Mouse (Mus musculus) adrenal gland, adult 18-20 months (tissue): ENCODE results near the gene Lin9. TPM values are rescaled to one million over a fixed set of nuclear protein-coding genes. Genes with fewer than 3 reads are reported as not detected.
A peak's percentile ranks its signal among the peaks of the same experiment; 100 is the strongest.

ENCODE experiments used
- DNase-seq, 2 experiments: peaks; one replicate each; pipeline ENCODE4 v3.0.0; 2021 to 2022; ENCODE audit warnings: low spot score in 2 of 2
- total RNA-seq, 2 experiments: library from RNA; stranded (reverse); gene quantifications; 1 replicate in 1 of 2; 2 replicates in 1 of 2; pipeline ENCODE4 v1.2.3; 2021

The Lin9 gene
- total RNA-seq, 2 experiments from 2014 or later: 3.9 to 4.2 TPM

DNA sequence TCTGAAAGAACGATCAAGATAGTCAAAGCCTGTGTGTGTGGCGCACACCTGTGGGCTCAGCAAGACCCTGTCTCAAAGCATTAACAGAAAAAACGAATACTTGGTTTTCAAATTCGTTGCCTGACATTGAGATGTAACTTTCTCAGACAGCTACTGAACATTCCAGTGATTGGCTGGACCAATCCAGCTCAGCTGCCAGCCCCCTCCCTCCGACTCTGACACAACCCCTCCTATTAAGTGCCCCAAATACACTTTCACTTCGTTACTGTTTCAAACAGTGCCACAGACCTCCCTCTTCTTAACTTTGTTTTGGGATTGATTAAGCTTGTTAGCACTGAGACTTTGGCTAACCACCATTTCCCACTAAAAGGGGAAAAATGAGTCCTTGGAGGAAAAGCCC is 62.5 kb downstream of the Lin9 start:
- no peak for DNase-seq

DNA sequence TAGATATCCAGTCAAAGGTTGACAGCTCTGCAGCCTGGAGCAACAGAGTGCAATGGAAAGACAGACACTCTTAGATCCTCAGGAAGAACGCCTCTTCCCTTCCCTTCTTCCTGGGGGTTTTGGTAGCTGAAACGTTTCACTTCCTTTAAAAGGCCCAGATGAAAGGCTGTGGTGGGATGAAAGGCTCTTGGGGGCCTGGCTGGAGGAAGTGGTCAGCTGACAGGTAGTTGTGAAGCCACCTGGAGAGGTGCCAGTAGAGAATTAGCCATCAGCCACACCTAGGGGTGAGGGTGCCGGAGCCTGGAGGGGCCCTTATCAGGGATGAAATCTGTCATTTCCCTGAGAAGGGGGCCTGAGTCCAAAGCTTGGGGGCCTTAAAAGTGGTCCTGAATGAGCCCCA is 66.4 kb downstream of the Lin9 start:
- DNase-seq: no peak

DNA sequence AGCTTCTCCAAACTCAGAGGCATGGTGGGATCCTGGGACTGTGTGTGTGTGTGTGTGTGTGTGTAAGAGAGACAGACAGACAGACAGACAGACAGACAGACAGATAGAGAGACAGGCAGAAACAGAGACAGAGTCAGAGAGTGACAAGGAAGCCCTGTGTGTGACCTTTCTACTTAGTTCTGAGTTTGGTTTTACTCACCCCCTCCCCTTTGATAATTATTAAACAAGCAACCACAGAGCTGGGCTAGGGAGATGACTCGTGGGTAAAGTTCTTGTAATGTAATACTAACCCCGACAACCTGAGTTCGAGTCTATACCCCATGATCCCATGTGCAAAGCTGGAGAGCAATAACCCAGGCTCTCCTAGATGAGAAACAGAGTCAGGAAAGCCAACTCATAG is 66.9 kb downstream of the Lin9 start:
- DNase-seq: no peak

DNA sequence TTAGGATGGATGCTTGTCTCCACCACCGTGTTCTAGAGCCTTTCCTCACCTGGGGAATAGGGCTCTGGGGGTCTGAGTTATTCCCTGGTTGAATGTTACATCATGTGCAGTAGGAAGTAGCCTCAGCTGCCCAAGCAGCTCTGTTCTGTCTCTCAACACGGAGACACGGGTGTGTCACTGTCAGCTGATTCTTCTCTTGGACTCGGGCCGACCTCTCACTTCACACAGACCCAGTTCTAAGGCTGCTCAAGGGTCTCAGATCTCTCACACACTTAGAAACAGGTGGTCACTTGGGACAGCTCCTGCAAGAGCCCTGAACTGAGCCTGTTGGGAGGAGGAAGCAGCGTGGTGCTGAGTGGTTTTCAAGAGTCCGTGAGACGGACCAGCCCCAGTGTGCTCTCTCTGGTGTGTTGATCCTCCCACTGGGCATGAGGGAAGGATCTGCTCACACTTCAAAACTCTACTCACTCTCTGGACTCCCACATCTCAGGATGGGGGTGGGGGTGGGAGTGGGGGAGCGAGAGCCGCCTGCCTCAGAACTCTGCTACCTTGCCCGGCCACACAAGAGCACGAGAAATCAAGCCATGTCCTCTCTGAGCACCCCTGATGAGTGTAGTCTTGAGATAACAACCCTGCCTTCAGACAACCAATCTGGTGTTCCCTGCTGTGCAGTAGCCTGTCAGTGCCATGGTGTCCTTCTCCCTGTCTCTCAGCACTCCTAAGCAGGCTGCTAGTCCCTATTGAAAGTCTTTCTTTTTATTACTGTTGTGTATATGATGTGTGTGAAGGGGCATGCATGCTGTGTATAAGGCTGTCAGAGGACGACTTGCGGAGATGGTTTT is 68.2 kb downstream of the Lin9 start:
- DNase-seq: no peak

DNA sequence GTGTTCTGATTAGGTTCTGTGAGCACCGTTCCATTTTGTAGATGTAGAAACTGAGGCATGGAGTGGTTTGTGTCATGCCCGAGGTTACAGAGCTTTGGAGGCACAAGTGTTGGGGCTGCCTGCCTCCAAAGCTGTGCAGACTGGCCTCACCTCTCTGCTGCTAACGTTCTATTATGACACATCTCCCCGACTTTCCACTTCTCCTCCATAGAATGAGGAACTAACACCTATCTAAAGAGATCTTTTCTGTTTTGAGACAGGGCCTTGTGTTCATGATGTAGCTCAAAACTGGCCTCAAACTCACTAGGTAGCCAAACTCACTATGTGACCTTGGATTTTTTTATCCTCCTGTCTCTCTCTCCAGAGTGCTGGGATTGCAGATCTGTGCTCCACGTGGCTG is 77.8 kb downstream of the Lin9 start:
- no peak for DNase-seq

DNA sequence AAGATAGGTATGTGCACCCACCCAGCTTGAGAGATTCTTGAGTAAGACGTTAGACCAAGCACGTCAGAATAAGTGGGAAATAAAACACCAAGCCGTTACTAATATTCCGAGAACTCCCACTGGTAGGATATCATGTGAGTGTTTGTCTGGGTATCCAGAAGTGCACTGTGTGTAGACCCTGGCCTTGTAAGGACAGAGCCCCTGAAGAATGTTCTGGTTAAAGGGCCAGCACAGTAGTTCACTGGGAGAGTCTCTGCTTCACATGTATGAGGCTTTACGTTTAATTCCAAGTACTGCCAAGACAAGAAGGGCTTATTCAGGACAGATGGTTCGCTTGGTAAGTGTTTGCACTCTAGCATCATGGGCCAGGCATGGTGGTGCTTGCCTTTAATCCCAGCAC is 78.5 kb downstream of the Lin9 start:
- no peak for DNase-seq

DNA sequence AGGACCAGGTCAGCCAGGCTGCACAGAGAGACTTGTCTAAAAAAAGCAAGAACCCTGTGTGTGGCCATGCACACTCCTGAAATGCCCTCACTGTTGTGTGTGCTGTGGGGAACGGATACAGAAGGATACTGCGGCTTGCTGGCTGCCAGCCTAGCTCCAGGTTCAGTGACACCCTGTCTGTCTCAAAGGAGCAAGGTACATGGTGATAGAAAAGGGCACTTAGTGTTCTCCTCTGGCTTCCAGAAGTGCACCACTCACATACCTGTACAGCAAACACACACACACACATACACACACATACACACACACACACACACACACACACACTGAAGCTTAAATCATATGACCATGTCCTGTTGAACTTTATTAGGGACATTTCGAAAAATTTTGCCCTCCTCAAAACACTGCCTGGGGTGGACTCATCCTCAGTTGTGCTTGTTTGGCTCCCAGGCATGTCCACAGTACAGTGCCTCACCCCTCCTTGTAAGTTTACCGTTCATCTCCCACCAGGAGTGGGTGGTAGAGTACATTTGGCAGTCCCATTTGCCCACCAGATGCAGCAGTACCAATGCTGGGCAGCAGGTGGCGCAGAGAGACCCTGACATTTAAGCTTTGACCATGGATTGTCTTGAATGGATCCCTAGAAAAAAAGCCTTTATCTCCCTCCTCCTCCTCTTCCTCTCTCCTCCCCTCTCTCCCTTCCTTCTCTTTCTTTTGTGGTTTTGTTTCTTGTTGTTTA is 79.2 kb downstream of the Lin9 start:
- DNase-seq: peak; percentile 85 to 90

DNA sequence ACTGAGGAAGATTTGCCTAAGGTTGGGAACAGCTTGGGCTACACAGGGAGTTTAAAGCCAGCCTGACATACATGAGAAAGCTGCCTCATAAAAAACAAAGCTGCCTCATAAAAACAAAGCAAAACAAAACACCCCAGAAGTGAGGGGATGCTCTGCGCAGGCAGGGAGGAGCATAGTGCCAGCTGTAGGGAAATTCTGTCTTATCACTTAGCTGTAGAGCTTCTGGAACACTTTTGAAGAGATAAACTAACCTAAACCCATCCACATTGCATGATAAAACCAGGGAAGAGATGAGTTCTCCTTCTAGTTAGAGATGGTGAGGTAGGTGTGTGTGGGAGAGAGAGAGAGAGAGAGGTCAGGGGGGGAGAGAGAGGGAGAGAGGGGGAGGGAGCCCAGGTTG is 81.7 kb downstream of the Lin9 start:
- DNase-seq: no peak

DNA sequence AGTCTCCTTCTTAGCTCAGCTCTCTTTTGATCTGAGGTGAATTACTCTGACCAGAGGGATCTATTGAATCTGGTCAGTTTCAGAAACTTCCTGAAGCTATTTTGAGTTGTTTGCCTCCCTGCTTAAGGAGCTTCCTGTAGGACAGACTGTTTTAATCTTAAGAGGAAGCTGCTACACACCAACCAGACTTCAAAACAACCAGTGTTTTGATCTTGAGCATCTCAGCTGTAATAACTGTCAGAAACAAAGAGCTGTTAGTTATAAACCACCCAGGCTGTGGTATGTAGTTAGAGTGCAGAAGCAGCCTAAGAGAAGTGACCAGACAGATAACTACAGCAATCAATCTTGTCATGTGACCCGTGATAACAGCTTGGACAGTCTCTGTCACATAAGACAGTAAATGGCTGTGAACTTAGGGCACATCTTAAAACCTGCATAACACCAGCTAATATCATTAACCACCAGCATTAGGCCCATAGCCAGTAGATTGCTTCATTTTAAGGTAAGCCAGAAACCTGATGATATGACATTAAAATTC is 82.8 kb downstream of the Lin9 start:
- no peak for DNase-seq

DNA sequence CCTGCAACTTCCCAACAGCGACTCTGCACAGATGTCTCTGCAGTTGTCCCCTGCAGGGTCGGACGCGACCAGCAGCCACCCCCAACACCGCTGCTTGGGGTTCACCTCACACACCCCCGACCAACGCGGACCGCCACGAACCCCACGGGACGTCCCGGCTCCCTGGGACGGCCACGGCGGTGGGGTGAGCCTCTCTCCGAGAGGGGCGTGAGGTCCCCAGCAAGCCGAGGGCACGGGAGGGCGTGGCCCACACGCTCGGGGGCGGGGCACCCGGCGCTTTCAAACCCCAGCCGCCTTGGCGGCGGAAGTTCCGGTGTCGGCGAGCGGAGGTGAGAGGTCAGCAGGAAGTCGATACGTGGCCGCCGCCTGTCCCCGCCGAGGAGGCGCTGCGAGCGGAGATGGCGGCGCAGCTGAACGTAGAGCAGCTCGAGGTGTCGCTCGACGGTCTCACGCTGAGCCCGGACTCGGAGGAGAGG is 84.8 kb downstream of the Lin9 start, which contains the start of gene Acbd3:
Acbd3 (plus strand) TSS at position 340 of the 476 bp plus-strand sequence.
- DNase-seq: peak; percentile 91

DNA sequence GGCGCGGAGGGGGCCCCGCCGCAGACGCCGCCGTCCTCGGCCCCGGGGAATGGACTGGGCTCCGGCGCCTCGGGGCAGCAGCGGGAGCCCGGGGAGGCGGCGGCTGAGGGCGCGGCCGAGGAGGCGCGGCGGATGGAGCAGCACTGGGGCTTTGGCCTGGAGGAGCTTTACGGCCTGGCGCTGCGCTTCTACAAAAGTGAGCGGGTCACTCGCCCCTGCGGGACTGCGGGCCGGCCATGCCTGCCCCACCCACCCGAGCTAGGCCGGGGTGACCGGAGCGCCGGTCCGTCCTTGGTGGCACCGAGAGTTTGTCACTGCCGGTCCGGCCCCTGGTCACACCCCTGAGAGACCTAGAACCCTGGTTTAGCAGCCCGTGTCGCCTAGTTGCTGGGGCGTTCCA is 85.2 kb downstream of the Lin9 start:
- no peak for DNase-seq

DNA sequence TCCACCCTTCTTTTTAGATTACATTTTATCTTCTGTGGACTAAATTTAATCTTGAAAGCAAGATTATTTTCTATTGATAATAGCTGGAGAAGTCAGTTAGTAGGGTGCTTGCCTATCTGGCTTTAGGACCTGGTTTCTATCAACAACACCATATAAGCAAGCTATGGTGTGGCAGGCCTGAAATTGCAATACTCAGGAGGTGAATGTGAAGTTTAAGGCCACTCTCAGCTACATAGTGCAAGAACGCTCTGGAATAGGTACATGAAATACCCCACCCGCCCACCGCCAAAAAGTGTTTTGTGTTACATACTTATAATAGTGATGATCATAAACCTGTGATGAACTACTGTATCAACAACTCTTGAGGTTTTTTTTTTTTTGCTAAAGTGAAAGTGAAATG is 88.3 kb downstream of the Lin9 start:
- DNase-seq: no peak

Other genes with a start within 250 kb of the Lin9 start
- gene Stum, start 157.6 kb upstream of the Lin9 start, total RNA-seq: under 1 TPM; 0.33 to 0.86 TPM
- gene Parp1, start 72.2 kb upstream of the Lin9 start, total RNA-seq: 10 to 100 TPM; 57.9 to 70.2 TPM
- not detected for gene Mixl1, start 55.9 kb downstream of the Lin9 start, total RNA-seq
- gene Acbd3, start 84.9 kb downstream of the Lin9 start, total RNA-seq: 10 to 100 TPM; 50.4 to 54.0 TPM
- gene H3f3a, start 172.8 kb downstream of the Lin9 start, total RNA-seq: 100 to 1,000 TPM; 557 to 688 TPM
- gene Sde2, start 210.0 kb downstream of the Lin9 start, total RNA-seq: 10 to 100 TPM; 21.5 to 22.9 TPM